Mouse (Mus musculus) lung, postnatal 0 days (tissue): ENCODE results near the gene Olfr205.
"Not testable (repeated sequence)": the region's sequence is repeated elsewhere in the genome, so short reads cannot be mapped to it uniquely, and the experiment has no call there.

Source experiments
- CTCF ChIP-seq: IDR thresholded peaks from 2 replicates; pipeline ENCODE4 v1.5.1; 2016; ENCODE audit warnings: antibody characterized with exemption, mild to moderate bottlenecking
- EP300 ChIP-seq: IDR thresholded peaks from 2 replicates; pipeline ENCODE4 v1.6.1; 2016; ENCODE audit warnings: antibody characterized with exemption, mild to moderate bottlenecking, control low read depth

GRCm38 (mm10) chr16:59323262-59323661 lies 7.7 kb downstream of the Olfr205 start:
- not testable (repeated sequence) for TF ChIP-seq EP300, CTCF
